Mouse (Mus musculus): ENCODE results near the gene Pex10. TPM values are rescaled to one million over a fixed set of nuclear protein-coding genes. Genes with fewer than 3 reads are reported as not detected.

Gene Pex10
- polyA plus RNA-seq, 1 experiment from 2014 or later: 22.2 TPM

DNA sequence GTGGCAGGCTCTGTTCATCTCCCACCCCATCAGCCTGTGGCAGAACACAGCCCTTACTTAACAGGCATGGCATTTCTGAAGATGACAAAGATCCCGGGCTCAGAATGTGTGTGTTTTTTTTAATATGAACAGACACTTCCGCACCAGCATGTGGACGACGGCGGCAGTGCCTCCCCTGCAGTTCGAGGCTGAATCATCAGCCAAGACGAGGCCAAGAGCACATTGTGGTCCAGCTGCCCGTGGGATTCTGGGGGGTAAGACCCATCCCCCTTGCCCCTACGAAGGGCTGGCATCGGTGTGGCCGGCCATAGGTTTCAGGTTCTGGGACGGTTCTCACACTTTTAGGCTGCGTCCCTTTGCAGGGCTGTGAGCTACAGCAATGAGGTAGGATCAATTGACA is 32.0 kb upstream of the Pex10 start:
- no peak overlapping the region for H3K4me3 ChIP-seq
- 74% methylated on average over 13 of the region's 13 CpGs for WGBS
- peaks cover 38% of the 10 kb centered on the region for H3K4me1 ChIP-seq
- H3K27me3 ChIP-seq (replicated peaks; ENCODE audit: low read depth, poor library complexity, severe bottlenecking): peaks cover 91% of the 10 kb centered on the region
- H3K9me3 ChIP-seq: no peaks in the 10 kb centered on the region
- no peaks in the 10 kb centered on the region for H3K36me3 ChIP-seq (replicated peaks)
- no peak overlapping the region for H3K27ac ChIP-seq (replicated peaks)
- DNase-seq (ENCODE audit: low spot score): no peak

DNA sequence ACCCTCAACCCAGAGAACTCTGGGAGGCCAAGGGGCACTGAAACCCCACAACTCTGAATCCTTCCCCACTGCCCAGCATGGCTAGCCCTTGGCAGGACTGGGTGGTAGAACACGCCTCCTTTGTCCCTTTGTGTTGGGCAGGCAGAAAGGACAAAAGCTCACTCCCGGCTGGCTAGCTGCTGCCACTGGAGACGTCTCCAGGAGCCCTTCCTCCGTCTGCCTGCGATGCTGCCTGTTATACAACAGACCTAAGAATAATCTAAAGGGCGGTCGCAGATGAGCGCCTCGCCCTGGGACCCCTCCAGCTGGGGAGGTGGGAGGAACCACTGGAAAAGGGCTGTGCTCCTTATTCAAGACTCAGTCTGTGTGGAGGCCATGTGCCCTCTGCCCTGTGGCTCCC is 26.6 kb upstream of the Pex10 start:
- Histone ChIP-seq H3K4me3 (no peak overlapping the region), H3K36me3 (replicated peaks) (no peaks in the 10 kb centered on the region), H3K4me1 (peaks cover 30% of the 10 kb centered on the region), H3K27ac (replicated peaks) (peak overlapping the region; percentile 44), H3K9me3 (no peaks in the 10 kb centered on the region), H3K27me3 (replicated peaks; ENCODE audit: low read depth, poor library complexity, severe bottlenecking) (peaks cover 94% of the 10 kb centered on the region)
- no peak for DNase-seq (ENCODE audit: low spot score)
- WGBS: 20% methylated on average over 9 of the region's 9 CpGs

DNA sequence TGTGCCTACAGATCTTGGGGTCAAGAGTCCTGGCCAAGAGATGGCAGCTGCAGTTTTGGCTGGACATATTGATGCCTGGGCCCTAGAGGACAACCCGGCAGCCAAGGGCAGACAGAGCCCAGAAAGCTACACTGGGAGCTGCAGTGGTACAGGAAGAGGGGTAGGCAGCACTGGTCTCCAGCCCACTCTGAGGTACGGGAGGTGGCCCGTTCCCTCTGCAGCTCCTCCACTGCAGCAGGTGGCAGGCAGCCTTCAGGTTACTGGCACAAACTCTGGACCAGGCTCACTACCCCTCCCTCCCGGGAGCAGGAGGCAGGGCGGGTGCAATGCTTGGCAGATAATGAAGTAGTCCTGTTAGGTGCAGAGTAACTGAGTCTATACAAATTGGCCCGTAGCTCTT is 26.1 kb upstream of the Pex10 start:
- H3K4me3 ChIP-seq: no peak overlapping the region
- H3K9me3 ChIP-seq: no peaks in the 10 kb centered on the region
- no peaks in the 10 kb centered on the region for H3K36me3 ChIP-seq (replicated peaks)
- peaks cover 94% of the 10 kb centered on the region for H3K27me3 ChIP-seq (replicated peaks; ENCODE audit: low read depth, poor library complexity, severe bottlenecking)
- H3K4me1 ChIP-seq: peaks cover 30% of the 10 kb centered on the region
- peak overlapping the region; percentile 44 for H3K27ac ChIP-seq (replicated peaks)
- no peak for DNase-seq (ENCODE audit: low spot score)
- 63% methylated on average over 6 of the region's 6 CpGs for WGBS

GRCm38 (mm10) chr4:155042606-155043288 is 24.1 kb upstream of the Pex10 start:
- Histone ChIP-seq H3K9me3 (no peaks in the 10 kb centered on the region), H3K36me3 (replicated peaks) (no peaks in the 10 kb centered on the region), H3K4me3 (peak overlapping the region; percentile 58), H3K27ac (replicated peaks) (no peak overlapping the region), H3K4me1 (peaks cover 30% of the 10 kb centered on the region), H3K27me3 (replicated peaks; ENCODE audit: low read depth, poor library complexity, severe bottlenecking) (peaks cover 88% of the 10 kb centered on the region)
- DNase-seq (ENCODE audit: low spot score): peak; percentile 23
- WGBS: 2% methylated on average over 65 of the region's 65 CpGs

DNA sequence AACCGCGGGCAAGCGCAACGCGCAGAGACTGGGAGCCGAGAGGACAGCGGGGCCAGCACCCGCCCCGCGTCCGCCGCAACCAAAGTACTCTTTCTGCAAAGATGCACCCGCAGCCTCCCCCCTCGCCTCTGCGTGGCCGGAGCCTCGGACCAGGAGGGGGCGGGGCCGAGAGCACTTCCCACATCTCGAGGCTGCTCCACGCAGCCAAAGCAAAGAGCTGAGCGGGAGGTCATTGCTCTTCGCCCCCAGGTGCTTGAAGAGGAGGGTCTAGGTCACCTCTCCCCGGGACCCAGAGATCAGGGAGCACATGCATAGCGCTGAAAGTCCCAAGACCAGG is 23.6 kb upstream of the Pex10 start:
- Histone ChIP-seq H3K9me3 (no peaks in the 10 kb centered on the region), H3K36me3 (replicated peaks) (no peaks in the 10 kb centered on the region), H3K27ac (replicated peaks) (no peak overlapping the region), H3K4me1 (peaks cover 30% of the 10 kb centered on the region), H3K27me3 (replicated peaks; ENCODE audit: low read depth, poor library complexity, severe bottlenecking) (peaks cover 88% of the 10 kb centered on the region), H3K4me3 (peak overlapping the region; percentile 58)
- WGBS: 2% methylated on average over 25 of the region's 25 CpGs
- DNase-seq (ENCODE audit: low spot score): peak; percentile 30

GRCm38 (mm10) chr4:155046636-155047035 is 20.2 kb upstream of the Pex10 start:
- H3K27ac ChIP-seq (replicated peaks): no peak overlapping the region
- H3K4me3 ChIP-seq: no peak overlapping the region
- DNase-seq (ENCODE audit: low spot score): no peak
- no peaks in the 10 kb centered on the region for H3K9me3 ChIP-seq
- WGBS: 90% methylated on average over 14 of the region's 14 CpGs
- peaks cover 18% of the 10 kb centered on the region for H3K4me1 ChIP-seq
- H3K36me3 ChIP-seq (replicated peaks): no peaks in the 10 kb centered on the region
- peaks cover 62% of the 10 kb centered on the region for H3K27me3 ChIP-seq (replicated peaks; ENCODE audit: low read depth, poor library complexity, severe bottlenecking)

GRCm38 (mm10) chr4:155050116-155050515 is 16.7 kb upstream of the Pex10 start:
- Histone ChIP-seq H3K27ac (replicated peaks) (no peak overlapping the region), H3K27me3 (replicated peaks; ENCODE audit: low read depth, poor library complexity, severe bottlenecking) (peaks cover 27% of the 10 kb centered on the region), H3K9me3 (no peaks in the 10 kb centered on the region), H3K4me1 (no peaks in the 10 kb centered on the region; the same call in 1 of the 2 replicates), H3K4me3 (no peak overlapping the region), H3K36me3 (replicated peaks) (no peaks in the 10 kb centered on the region)
- WGBS: 84% methylated on average over 7 of the region's 7 CpGs
- no peak for DNase-seq (ENCODE audit: low spot score)

- Histone ChIP-seq H3K36me3 (replicated peaks) (no peaks in the 10 kb centered on the region), H3K27me3 (replicated peaks; ENCODE audit: low read depth, poor library complexity, severe bottlenecking) (peaks cover 19% of the 10 kb centered on the region), H3K27ac (replicated peaks) (peak within 1 kb of the TSS; percentile 54), H3K4me3 (peak within 1 kb of the TSS; percentile 5; the same call in 1 of the 2 replicates), H3K9me3 (no peaks in the 10 kb centered on the region), H3K4me1 (peaks cover 31% of the 10 kb centered on the region)
- DNase-seq (ENCODE audit: low spot score): no peak
- 66% methylated on average over 10 of the region's 10 CpGs for WGBS
Measured at GRCm38 (mm10) chr4:155056724-155057123, 10.1 kb upstream of the Pex10 start, which contains the start of gene Plch2. Gene Plch2 (minus strand): TSS chr4:155056784.

DNA sequence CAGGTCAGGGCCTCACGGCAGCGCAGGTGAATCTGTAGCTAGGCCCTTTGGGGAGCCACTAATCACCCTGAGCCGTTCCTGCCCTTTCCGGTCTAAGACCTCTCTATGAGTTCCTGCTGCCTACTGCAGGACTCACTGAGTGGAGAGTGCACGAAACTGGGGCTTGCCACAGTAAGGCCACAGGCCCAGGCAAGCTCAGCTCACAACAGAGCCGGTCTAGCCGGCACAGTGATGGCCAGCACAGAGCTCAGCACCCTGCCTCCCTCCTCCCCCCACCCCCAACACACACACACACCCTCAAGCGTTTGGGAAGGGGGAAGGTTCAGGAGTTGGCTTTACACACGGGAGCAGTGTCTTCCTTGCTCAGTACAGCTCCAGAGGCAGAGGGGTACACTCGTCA is 8.5 kb upstream of the Pex10 start:
- no peaks in the 10 kb centered on the region for H3K36me3 ChIP-seq (replicated peaks)
- H3K9me3 ChIP-seq: no peaks in the 10 kb centered on the region
- H3K4me1 ChIP-seq: peaks cover 40% of the 10 kb centered on the region
- no peak for DNase-seq (ENCODE audit: low spot score)
- H3K4me3 ChIP-seq: 0 out of 2 replicates have a peak overlapping the region, but pooled peaks have one; percentile 5
- WGBS: 33% methylated on average over 10 of the region's 10 CpGs
- H3K27me3 ChIP-seq (replicated peaks; ENCODE audit: low read depth, poor library complexity, severe bottlenecking): peaks cover 19% of the 10 kb centered on the region
- H3K27ac ChIP-seq (replicated peaks): peak overlapping the region; percentile 54; the same call in 1 of the 2 replicates

DNA sequence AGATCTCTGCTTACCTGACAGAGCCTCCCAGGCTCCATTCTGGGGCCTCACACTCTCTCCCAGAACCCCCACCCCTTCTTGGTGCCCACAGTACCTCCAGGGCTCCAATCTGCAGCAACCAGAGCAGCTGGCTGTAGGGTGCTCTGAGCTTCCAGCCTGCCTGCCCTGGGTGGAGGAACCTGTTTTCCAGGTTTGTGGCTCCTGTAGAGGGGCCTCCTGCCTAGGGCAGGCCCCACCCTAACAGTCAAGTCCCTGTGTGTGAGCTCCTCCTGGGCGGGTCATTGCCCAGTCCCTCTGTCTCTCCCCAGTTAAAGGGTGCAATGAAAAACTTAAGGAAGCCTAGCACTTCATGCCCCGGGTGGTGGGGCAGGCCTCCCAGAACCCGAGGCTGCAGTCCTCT is 2.9 kb upstream of the Pex10 start:
- Histone ChIP-seq H3K36me3 (replicated peaks) (peaks cover 11% of the 10 kb centered on the region), H3K9me3 (no peaks in the 10 kb centered on the region), H3K4me1 (peaks cover 50% of the 10 kb centered on the region), H3K27ac (replicated peaks) (peak overlapping the region; percentile 74), H3K27me3 (replicated peaks; ENCODE audit: low read depth, poor library complexity, severe bottlenecking) (no peaks in the 10 kb centered on the region), H3K4me3 (no peak overlapping the region)
- 33% methylated on average over 3 of the region's 3 CpGs for WGBS
- peak; percentile 60 for DNase-seq (ENCODE audit: low spot score)

- Histone ChIP-seq H3K9me3 (no peaks in the 10 kb centered on the region), H3K27ac (replicated peaks) (peak overlapping the region; percentile 74), H3K36me3 (replicated peaks) (peaks cover 17% of the 10 kb centered on the region), H3K4me3 (no peak overlapping the region), H3K4me1 (peaks cover 50% of the 10 kb centered on the region), H3K27me3 (replicated peaks; ENCODE audit: low read depth, poor library complexity, severe bottlenecking) (no peaks in the 10 kb centered on the region)
- WGBS: 49% methylated on average over 2 of the region's 2 CpGs
- DNase-seq (ENCODE audit: low spot score): no peak
Measured at GRCm38 (mm10) chr4:155064474-155064873, 2.3 kb upstream of the Pex10 start.

DNA sequence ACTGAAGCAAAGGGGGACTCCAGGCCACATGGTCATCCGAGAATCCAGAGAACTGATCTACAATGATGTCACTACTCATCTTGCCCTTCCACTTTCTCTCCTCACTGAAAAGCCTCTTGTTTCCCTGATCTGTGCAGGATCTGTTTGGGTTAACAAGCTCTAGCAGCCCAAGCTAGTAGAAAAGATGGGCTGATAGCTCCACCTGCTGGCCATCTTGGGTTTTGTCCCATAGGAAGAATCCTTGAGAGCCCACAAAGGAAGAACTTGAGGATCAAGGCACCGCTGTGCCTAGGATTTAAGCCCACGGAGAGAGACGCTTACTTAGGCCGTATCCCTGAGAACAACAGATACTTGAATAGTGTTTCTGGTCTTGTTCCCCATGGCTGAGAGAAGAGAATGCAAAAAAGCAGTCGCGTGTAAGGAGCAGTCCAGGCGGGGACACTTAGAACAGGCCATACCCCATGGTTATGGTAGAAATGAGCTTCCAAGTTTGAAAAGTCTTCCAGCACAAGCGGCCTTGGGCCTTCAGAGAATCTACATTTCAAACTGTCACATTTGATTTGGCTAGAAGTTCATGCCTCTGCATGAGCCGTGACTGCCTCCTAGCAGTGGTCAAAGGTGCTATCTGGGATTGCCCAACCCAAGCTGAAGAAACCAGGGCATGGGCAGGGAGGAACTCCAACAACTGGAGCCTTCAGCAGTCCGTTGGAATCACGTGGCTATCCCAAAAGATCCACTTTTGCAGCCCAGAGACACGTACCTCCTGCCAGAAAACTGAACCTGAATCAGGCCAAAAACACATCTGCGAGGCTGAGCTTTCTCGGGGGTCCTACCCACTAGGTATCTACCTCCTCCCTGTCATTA is 614 bp upstream of the Pex10 start:
- H3K9me3 ChIP-seq: no peaks in the 10 kb centered on the region
- peak overlapping the region; percentile 82 for H3K4me3 ChIP-seq
- peak overlapping the region; percentile 87 for H3K27ac ChIP-seq (replicated peaks)
- WGBS: 4% methylated on average over 15 of the region's 15 CpGs
- H3K4me1 ChIP-seq: peaks cover 48% of the 10 kb centered on the region
- peaks cover 35% of the 10 kb centered on the region for H3K36me3 ChIP-seq (replicated peaks)
- H3K27me3 ChIP-seq (replicated peaks; ENCODE audit: low read depth, poor library complexity, severe bottlenecking): no peaks in the 10 kb centered on the region
- DNase-seq (ENCODE audit: low spot score): peak; percentile 91
